Mouse (Mus musculus) lung, postnatal 10 days (tissue): Measurements from ENCODE around the gene Scg2.
A peak's percentile ranks its signal among the peaks of the same experiment; 100 is the strongest.

Experiments used
- DNase-seq: peaks from one replicate; pipeline ENCODE4 v3.0.0; 2021

Gene Scg2

DNA sequence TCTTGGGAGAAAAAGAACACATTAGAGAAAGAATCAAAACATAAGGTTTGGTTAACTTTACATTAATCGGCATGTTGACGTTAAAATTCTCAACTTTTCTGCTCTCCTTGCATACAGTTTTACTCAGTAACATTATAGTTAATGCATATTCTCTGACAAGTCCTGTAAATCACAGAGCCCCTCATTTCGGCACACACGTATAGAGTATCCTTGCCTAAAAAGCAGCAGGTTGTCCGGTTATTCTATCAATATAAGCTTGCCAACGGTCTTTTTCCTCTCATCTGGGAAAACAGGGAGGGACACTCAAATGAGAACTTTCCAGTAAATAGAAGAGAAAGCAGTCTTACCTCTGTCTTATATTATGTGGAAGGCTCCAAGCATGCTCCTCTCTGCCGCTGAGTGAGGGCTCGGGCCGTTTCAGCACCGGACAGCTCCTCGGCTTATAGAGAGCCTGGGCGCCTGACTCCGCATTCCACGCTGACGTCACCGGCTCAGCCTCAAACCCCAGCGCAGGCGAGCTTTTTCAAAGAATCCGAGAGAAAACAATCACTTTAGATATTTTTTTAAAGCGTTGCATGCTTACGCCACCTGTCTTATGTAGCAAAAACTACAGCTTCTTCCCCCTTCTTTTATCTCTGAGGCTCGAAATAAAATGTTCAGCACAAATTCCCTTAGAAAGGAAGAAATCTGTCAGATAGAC lies at the start of gene Scg2:
TSS of gene Scg2 (minus strand) at position 512 of the 700 bp plus-strand sequence.
- DNase-seq, result peak; percentile 84

DNA sequence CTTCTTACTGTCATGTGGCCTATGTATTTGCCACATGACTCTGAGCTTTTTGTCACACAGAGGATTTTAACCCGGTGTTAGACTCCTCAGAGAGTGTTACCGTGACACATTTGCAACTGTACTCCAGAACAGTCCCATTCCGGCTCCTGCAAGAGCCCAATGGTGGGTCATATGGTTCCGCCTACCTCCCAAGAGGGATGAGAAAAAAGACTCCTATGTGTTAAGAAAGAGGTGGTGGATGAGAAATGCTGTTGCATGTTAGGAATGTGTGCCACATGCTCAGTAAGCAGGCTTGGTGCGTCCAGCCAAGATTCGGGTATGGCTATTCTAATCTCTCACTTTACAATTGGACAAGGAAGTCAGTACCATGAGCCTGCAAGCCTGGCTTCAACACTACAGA lies 45.6 kb upstream of the Scg2 start:
- DNase-seq, result no peak

- no peak for DNase-seq
Observed at GRCm38 (mm10) chr1:79470856-79471255, 30.9 kb upstream of the Scg2 start.

- DNase-seq, result no peak
Observed at GRCm38 (mm10) chr1:79469871-79470270, 30.0 kb upstream of the Scg2 start.

DNA sequence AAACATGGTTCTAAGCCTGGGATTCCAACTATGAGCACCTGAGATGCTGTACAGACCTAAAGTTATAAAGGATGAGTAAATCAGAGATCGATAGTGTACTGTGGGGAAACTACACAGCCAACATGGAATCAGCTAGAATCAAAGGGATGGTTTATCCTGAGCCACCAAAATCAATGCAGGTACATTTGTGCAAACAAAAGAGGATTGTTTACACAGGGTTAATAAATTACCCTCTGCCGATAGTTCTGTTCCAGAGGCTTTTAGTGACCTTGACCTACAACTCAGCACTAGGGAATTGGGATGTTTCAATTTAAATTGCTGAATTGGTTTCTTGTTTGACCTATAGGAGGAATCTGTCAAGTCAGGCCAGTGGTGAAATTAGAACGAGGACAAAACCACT lies 26.7 kb upstream of the Scg2 start:
- no peak for DNase-seq

- no peak for DNase-seq
Observed at GRCm38 (mm10) chr1:79458558-79458957, 18.6 kb upstream of the Scg2 start.

DNA sequence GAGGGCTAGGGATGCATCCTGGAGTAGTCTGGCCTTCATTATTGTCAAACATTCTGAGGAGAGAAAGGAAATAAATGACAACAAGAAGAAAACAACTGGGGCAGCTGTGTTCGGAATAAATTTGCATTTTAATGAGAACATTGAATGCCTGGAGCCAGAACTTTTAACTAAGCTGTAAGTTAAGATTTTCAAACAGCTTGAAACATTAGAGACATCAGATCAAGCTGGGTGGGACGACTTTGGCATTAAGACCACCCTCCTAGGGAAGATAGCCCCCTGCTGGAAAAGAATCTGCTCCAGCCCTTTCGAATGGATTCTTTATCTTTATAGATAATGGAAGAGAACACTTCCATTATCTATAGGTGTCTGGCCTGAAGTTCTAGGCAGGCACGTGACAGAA lies 14.2 kb upstream of the Scg2 start:
- DNase-seq, result no peak

DNA sequence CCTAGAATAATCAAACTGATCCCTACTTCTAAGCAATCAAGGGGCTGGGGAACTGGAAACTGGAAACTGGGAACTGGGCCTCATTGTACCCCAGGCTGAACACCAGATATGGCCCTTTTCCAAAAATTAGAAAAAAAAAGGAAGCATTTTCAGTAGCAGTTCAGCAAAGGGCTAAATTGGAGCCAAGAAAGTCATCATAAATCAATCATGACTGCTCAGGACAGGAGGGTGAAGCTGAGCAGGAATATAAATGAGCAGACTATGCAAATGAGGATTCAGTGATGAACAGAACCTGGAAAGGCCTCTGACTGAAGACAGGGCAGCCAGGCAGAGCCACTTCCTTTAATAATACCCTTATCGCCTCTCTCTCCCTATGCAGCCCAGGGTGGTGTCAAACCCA lies 12.4 kb upstream of the Scg2 start:
- no peak for DNase-seq

GRCm38 (mm10) chr1:79450343-79451021 lies 10.6 kb upstream of the Scg2 start:
- no peak for DNase-seq

GRCm38 (mm10) chr1:79449943-79450342 lies 10.0 kb upstream of the Scg2 start:
- no peak for DNase-seq

DNA sequence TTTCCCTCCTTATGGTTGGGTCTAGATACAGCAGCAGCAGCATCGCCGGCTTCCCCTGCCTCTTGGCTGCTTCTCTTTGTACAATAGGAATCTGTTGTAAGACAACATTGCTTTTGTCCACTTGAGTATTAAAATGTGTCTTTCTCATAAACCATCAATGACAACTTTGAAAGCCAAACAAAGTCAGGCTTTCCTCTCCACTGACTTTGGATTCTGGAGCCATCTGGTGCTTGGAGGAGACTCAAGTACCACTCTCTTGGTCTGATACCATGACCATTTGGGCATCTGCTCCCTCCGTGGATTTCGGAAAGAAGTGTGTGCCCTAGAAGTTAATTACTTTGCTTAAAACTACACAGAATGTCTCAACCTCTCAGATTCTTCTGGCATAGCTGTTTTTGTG lies 5.7 kb upstream of the Scg2 start:
- no peak for DNase-seq

- DNase-seq, result no peak
Observed at GRCm38 (mm10) chr1:79437755-79438154, 2.2 kb downstream of the Scg2 start.

DNA sequence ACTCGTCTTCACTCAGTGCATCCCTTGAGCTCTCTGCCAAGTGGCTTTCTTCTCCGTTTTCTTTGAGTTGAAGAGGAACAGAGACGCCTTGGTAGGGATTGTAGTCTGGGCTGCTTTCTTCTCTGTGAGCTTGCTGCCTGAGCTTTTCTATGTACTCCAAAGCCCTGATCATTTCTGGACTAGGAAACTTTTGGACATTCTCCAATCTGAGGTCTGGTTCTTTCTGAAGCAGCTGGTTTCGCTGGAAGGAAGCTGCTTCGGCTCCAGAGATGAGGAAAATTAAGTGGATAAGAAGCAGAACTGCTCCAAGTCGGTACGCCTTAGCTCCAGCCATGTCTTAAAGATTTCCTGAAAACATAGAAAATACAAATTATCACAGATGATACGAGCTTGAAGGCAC lies 3.2 kb downstream of the Scg2 start:
- no peak for DNase-seq

DNA sequence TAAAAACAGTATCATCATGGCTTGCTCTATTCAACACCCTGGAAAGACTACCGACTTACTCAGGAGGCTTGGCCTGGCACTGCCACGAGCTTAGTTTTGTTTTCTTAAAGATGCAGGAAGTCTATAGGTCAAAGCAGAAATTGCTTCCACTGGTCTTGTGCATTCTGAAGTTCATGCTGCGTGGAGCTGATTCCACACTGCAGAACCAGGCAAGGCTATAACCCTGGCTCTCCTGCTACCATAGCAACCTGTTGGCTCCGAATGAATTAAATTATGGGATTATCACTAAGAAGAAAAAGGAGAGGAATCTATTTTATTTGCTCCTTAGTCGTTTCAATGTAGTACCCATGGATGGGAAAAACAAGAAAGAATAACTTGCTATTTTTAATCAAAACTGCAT lies 10.9 kb downstream of the Scg2 start:
- no peak for DNase-seq

DNA sequence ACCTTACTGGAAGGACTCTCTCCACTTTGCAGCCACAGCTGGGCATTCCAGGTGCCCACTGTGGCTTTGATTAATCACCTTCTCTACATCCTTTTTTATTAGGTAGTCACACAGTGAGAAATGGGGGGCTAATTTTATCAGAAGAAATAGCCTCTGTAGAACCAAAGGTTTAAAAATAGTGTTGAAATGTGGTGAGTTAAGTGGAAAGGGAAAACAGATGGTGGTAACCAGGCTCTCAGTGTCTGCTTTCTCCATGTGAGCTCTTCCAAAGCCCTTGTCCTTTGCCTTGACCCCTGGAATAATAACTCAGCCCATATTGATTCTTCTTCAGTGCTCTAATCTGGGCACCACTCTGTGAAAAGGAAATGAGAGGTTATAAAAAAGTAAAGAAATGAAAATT lies 24.4 kb downstream of the Scg2 start:
- no peak for DNase-seq

- no peak for DNase-seq
Observed at GRCm38 (mm10) chr1:79406337-79406942, 33.5 kb downstream of the Scg2 start.

DNA sequence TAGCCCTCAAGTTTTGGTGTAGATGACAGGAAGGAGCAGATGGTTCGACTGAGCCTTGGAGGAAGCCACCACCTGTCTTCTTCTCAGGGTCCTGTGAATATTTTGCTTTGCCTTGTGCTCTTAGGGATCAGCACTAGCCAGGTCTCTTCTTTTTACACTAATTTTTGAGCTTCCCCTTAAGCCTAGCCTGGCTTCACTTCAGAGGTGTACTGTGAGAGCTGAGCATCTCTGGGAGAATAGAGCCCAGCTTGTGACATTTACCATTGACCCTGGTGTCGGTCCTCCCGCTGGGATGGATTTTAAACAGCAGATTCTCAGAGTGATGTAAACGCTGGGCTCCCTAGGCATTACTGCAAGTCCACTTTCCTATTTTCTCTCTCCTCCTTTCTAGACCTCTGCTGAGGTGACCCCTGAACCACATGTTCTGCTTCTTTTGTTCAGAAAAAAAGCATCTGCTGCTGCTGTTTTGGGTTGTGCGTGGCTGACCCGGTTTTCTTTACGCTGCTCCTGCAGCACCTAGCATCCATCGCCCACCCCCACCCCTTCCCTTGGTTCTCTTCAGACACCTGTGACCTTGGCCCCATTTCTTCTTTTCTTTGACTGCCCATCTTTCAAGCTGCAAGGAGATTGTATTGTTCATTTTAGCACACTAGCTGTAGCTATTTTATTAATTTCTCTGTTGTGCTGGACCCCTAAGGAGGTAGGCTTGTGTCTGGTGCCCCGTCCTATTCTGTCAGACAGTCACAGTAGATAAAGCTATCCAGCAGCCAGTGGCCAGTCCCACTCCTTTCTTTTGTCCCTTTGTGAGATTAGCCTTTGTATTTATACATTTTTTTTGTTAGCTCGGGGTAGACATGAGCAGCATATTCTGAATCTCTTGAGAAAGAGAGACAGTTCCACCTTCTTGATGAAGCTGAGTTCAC lies 38.6 kb downstream of the Scg2 start:
- DNase-seq, result no peak

DNA sequence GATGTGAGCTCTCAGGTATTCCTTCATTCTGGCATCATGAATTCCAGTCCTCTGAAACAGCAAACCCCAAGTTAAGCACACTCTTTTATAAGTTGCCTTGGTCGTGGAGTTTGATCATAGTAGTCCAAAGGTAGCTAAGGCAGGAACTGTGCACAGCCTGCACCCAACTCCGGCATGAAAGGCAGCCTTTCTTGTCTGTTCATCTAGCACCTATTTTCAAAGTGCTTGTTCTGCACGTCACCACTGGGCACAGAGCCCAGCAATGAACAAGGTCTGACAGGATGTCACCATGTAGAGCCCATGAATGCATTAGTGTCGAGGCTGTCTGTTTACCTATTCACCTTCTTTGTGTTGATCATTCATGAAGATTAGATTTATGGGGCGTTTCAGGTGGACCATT lies 39.6 kb downstream of the Scg2 start:
- no peak for DNase-seq
